Mouse (Mus musculus) limb, embryonic 11.5 days (tissue): ENCODE measurements around the gene Pcca. TPM values are rescaled to one million over a fixed set of nuclear protein-coding genes. Genes with fewer than 3 reads are reported as not detected.

Experiments
- polyA plus RNA-seq: library from polyadenylated mRNA; unstranded; fragments of >200 nt; fragmentation: Nextera tagmentation; extraction: Ambion mirVana; gene quantifications from 2 replicates; pipeline ENCODE4 v1.2.1, GENCODE M21; 2014

Pcca gene
- polyA plus RNA-seq, 1 experiment from 2014 or later: 36.4 TPM

Other genes with a start within 250 kb of the Pcca start
- 0.24 and 0.33 TPM in 2 replicates for gene Gm5089, start 83.2 kb upstream of the Pcca start, polyA plus RNA-seq
- 11.3 and 12.5 TPM in 2 replicates for gene Zic5, start 68.6 kb upstream of the Pcca start, polyA plus RNA-seq
- 5.1 and 5.6 TPM in 2 replicates for gene Zic2, start 58.9 kb upstream of the Pcca start, polyA plus RNA-seq
- 0.16 and 0.19 TPM in 2 replicates for gene Gm10837, start 43.7 kb upstream of the Pcca start, polyA plus RNA-seq